Mouse (Mus musculus) midbrain, embryonic 13.5 days (tissue): ENCODE measurements at regions not wholly inside any gene's neighbourhood (a gene's known extent, or its start where the extent isn't known, plus 50 kb on each side); places are given as distances from the start of the nearest gene placed in this dataset.

Source experiments
- ATAC-seq: fragments of 200-750 bp; cut with Nextera tagmentation; 2 replicates; pipeline ENCODE4 v1.8.0; 2017; ENCODE audit warnings: mild to moderate bottlenecking, moderate TSS enrichment, moderate library complexity
- H3K27ac ChIP-seq: fragments of 300-500 bp; sonication (generic); 2 replicates; pipeline ENCODE4 v1.5.1; 2015; ENCODE audit warnings: inconsistent platforms, mild to moderate bottlenecking, moderate library complexity
- H3K27me3 ChIP-seq: fragments of 300-500 bp; sonication (generic); 2 replicates; pipeline ENCODE4 v1.6.1; 2015; ENCODE audit warnings: mild to moderate bottlenecking, inconsistent platforms
- H3K36me3 ChIP-seq: fragments of 300-500 bp; sonication (generic); 2 replicates; pipeline ENCODE4 v1.6.1; 2015; ENCODE audit warnings: mild to moderate bottlenecking, inconsistent platforms
- H3K4me1 ChIP-seq: fragments of 300-500 bp; sonication (generic); replicated peaks from 2 replicates; pipeline ENCODE4 v1.6.1; 2015; ENCODE audit warnings: inconsistent platforms
- H3K4me2 ChIP-seq: fragments of 300-500 bp; sonication (generic); replicated peaks from 2 replicates; pipeline ENCODE4 v1.6.1; 2015; ENCODE audit warnings: moderate library complexity, mild to moderate bottlenecking, inconsistent platforms
- H3K4me3 ChIP-seq: fragments of 300-500 bp; sonication (generic); replicated peaks from 2 replicates; pipeline ENCODE4 v1.5.1; 2015; ENCODE audit warnings: mild to moderate bottlenecking, inconsistent platforms
- H3K9ac ChIP-seq: fragments of 300-500 bp; sonication (generic); replicated peaks from 2 replicates; pipeline ENCODE4 v1.6.1; 2015; ENCODE audit warnings: mild to moderate bottlenecking, inconsistent platforms
- H3K9me3 ChIP-seq: fragments of 300-500 bp; sonication (generic); 2 replicates; pipeline ENCODE4 v1.6.1; 2016; ENCODE audit warnings: mild to moderate bottlenecking, inconsistent platforms
- WGBS: fragments of 180-500 bp; shearing (Covaris S2); methylation state at CpG from one replicate; pipeline ENCODE4 v1.1.7; 2015; 5-methylcytosine and 5-hydroxymethylcytosine counted together

GRCm38 (mm10) chr4:87385221-87385739 is 155.0 kb upstream of the Slc24a2 start:
- WGBS: 21% methylated on average over 7 of the region's 7 CpGs
- ATAC-seq: no peak
- Histone ChIP-seq H3K4me1 (peaks cover 19% of the 10 kb centered on the region), H3K4me3 (no peak overlapping the region), H3K27ac (0 out of 2 replicates have a peak overlapping the region, but pooled peaks have one; percentile 16), H3K9me3 (no peaks in the 10 kb centered on the region), H3K36me3 (no peaks in the 10 kb centered on the region), H3K27me3 (no peaks in the 10 kb centered on the region), H3K9ac (no peak overlapping the region), H3K4me2 (0 out of 2 replicates have a peak overlapping the region, but pooled peaks have one; percentile 1)

DNA sequence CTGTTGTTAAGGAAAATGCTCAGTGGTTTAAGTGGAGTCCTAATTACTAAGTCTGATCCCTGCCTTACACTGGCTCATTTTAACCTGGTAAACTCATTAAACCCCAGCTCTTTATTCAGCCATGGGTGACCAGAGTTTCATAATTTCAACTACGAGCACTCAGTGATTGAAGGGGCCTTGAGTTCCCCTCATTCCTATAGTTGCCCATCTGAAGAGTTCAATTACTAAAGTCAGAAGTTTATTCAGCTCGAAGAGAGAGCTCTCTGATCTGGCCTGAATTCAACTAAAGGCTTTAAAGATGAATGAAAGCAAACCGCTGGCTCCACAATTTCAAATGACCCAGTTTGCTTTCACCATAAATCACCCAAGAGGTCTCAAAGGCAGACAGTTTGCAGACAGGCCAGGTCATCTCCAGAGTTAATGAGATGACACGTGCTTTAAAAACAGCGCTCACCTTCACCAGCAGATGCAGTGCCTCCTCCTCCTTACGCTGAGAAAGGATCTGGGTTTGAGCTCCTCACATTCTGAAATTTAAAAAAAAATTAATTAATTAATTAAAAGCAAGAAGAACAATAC is 154.3 kb upstream of the Slc24a2 start:
- H3K27ac ChIP-seq: no peak overlapping the region

DNA sequence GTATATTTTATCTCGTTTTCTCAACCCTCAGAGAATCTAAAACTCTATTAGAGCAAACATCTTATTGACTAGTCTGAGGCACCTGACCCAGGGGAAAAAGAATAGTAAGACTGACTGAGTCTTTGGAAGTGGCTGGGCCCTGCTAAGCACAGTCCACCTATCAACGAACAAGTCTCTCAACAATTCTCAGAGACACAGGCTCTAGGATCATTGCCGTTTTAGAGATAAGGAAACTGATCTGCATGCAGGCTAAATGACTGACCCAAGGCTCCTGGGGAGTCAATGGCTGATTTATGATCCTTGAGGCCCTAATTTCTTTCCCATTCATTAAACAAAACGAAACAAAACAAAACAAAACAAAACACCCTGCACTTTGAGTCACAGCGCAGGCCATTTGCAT is 150.4 kb upstream of the Slc24a2 start:
- H3K9ac ChIP-seq: no peak overlapping the region
- no peaks in the 10 kb centered on the region for H3K36me3 ChIP-seq
- no peaks in the 10 kb centered on the region for H3K27me3 ChIP-seq
- H3K4me2 ChIP-seq: no peak overlapping the region
- H3K4me1 ChIP-seq: peaks cover 14% of the 10 kb centered on the region
- no peak for ATAC-seq
- H3K4me3 ChIP-seq: no peak overlapping the region
- H3K27ac ChIP-seq: no peak overlapping the region
- H3K9me3 ChIP-seq: no peaks in the 10 kb centered on the region
- 80% methylated on average over 5 of the region's 5 CpGs for WGBS

More for the DNA sequence above, 154.3 kb upstream of the Slc24a2 start:
- no peaks in the 10 kb centered on the region for H3K36me3 ChIP-seq
- no peak for ATAC-seq
- peaks cover 19% of the 10 kb centered on the region for H3K4me1 ChIP-seq
- H3K9ac ChIP-seq: no peak overlapping the region
- 35% methylated on average over 6 of the region's 6 CpGs for WGBS
- no peaks in the 10 kb centered on the region for H3K27me3 ChIP-seq
- H3K4me2 ChIP-seq: no peak overlapping the region
- no peak overlapping the region for H3K4me3 ChIP-seq
- H3K9me3 ChIP-seq: no peaks in the 10 kb centered on the region

DNA sequence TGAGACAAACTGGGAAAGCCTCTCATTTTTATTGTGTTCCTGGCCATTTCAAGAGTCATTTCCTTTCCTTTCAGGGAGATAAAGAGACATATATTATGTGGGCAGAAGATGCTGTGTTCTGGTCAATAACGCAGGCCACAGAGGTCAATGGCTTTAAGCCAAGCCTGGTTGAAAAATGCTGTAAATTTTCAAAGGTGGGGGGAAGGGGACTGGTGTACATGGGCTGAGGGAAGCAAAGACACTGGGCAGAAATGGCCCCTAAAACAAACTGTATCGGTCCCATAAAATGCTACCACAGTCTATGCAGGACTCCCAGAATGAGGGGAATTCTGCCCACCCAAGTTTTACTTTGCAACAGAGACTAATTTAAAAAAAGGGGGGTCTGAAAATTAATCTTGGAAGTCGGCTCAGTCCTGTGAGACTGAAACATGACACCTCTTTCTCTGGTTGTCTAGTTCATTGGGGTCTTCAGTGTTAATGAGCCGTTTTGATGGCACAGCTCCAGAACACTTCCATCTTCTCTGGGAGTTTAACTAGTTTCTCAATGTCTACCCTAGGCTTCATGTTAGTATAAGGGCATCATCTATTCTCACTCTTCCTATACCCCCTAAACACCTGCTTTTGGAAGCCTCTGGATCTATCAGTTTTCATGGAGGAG is 149.4 kb upstream of the Slc24a2 start:
- Histone ChIP-seq H3K27me3 (no peaks in the 10 kb centered on the region), H3K36me3 (no peaks in the 10 kb centered on the region), H3K4me3 (no peak overlapping the region), H3K4me2 (no peak overlapping the region), H3K9me3 (no peaks in the 10 kb centered on the region), H3K4me1 (peaks cover 3% of the 10 kb centered on the region; the same call in 1 of the 2 replicates), H3K9ac (no peak overlapping the region), H3K27ac (no peak overlapping the region)
- no peak for ATAC-seq
- 63% methylated on average over 4 of the region's 4 CpGs for WGBS

DNA sequence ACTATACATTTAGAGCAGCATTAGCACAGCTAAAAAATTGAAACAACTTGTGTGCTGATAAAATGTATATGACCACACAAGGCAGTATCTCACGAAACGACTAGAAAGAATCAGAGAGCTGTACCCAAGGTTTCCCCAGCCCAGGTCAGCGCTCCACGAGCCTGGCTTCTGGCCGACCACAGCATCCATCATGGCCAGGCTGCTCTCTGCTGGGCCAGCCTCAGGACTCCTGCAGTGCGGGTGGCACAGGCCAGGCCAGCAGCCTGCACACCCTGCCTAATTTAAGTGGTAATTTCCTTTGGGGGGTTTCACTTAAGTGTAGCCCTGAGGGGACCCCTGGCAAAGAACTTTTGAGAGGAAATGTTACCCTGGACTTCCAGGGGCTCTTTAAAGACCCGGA is 141.7 kb upstream of the Slc24a2 start:
- no peak overlapping the region for H3K9ac ChIP-seq
- no peak overlapping the region for H3K4me3 ChIP-seq
- 40% methylated on average over 7 of the region's 7 CpGs for WGBS
- no peak overlapping the region for H3K27ac ChIP-seq
- H3K36me3 ChIP-seq: no peaks in the 10 kb centered on the region
- peaks cover 32% of the 10 kb centered on the region for H3K4me1 ChIP-seq
- no peak overlapping the region for H3K4me2 ChIP-seq
- H3K27me3 ChIP-seq: no peaks in the 10 kb centered on the region
- no peak for ATAC-seq
- no peaks in the 10 kb centered on the region for H3K9me3 ChIP-seq

DNA sequence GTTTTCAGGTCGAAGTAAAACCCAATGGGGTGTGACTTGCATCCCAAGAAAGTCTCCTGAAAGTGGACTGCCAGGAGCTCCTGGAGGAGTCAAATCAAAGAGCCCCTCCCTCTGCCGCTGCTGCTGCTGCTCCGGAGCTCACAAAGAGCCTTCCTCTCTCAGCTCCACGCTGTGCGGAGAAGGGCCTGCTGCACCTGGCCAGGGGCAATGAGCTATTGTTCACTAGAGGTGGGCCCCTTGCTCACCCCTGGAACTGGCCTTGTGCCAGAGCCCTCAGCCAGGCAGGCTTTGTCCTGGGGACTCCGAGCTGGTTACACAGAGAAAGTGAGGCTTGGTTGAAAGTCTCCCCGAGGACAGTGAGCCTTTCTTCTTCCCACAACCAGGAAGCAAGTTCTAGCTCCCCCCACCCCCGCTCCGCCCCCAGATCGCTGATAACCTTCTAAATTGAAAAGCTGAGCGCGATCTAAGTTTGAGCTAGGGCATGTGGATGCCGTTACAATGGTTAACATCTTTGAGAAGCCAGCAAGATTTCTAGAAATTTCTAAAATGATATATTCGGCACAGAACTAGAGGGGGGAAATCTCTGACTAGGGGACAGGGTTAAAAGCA is 139.5 kb upstream of the Slc24a2 start:
- H3K9me3 ChIP-seq: no peaks in the 10 kb centered on the region
- 6% methylated on average over 14 of the region's 14 CpGs for WGBS
- H3K36me3 ChIP-seq: no peaks in the 10 kb centered on the region
- peaks cover 32% of the 10 kb centered on the region for H3K4me1 ChIP-seq
- 0 out of 2 replicates have a peak overlapping the region, but pooled peaks have one; percentile 15 for H3K4me3 ChIP-seq
- H3K9ac ChIP-seq: no peak overlapping the region
- peak overlapping the region; percentile 62 for H3K4me2 ChIP-seq
- peak overlapping the region; percentile 90 for H3K27ac ChIP-seq
- ATAC-seq: peak; percentile 65
- 0 out of 2 replicates have a peak, but pooled peaks cover 5% of the 10 kb centered on the region for H3K27me3 ChIP-seq

DNA sequence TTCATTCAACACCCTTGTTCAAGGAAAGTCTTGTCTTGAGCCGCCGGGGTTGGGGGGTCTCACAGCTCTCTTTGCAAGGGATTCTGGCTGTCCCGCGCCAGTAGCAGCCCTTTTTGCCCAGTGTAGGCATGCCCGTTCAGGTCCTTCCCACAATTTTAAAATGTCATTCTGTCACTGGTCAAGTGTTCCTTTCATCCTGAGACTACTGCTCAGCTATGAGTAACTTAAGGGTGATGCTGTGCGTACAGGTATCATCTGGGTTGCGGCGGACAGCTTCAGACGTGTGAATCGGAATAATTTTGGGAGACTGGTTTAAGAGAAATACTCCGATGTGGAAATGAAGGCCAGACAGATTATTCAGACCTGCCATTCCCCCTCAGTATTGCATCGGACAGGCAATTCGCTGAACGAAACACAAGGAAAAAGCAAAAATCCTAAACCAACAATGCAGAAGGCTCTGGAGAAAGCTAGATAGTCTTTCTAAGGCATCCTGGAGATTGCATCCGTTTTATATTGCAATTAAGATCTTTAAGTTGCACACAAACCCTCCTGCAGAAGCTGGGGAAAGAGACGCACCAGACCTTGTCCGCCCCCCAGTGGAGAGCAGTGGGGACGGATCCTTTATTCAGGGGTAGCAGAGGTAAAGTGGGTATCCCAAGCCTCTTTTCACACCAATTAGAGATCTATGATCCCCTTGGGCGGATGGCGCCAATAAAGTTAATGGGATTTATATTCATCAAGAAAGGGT is 138.3 kb upstream of the Slc24a2 start:
- H3K27me3 ChIP-seq: 0 out of 2 replicates have a peak, but pooled peaks cover 5% of the 10 kb centered on the region
- no peaks in the 10 kb centered on the region for H3K9me3 ChIP-seq
- peak overlapping the region; percentile 73 for H3K9ac ChIP-seq
- H3K27ac ChIP-seq: peak overlapping the region; percentile 90
- H3K36me3 ChIP-seq: no peaks in the 10 kb centered on the region
- peak; percentile 88 for ATAC-seq
- H3K4me1 ChIP-seq: peaks cover 32% of the 10 kb centered on the region
- peak overlapping the region; percentile 62 for H3K4me2 ChIP-seq
- peak overlapping the region; percentile 37 for H3K4me3 ChIP-seq
- WGBS: 4% methylated on average over 20 of the region's 20 CpGs

DNA sequence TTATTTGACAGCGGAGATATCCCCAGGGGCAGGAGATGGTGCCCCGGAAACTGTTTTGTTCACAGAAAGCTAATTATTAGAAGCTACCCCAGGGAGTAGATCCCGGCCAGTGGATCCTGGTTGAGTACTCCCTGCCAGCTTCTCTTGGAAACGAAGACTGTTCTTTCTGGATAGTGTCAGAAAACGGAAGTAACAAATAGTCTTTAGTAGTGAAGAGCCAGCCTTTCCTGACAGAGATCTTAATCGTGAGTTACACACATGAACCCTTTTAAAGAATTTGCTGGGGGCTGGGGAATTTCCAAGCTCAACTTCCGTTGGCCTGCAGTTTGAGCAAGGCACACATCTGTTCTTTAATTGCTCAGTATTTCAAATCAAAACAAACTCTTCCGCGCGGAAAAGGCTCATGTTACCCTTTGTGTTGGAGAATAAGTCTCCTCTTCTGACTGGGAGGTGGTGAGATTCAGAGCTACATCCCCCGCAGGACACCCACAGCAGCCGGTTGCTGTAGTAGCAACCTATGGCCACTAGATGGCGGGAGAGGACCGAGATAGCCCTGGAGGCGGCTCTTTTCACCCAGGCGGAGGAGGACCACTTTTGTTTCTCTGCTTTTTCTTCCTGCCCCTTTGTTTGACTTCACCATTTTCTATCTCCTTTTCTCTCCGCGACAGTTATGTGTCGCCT is 137.6 kb upstream of the Slc24a2 start:
- Histone ChIP-seq H3K27ac (peak overlapping the region; percentile 90), H3K4me3 (peak overlapping the region; percentile 37), H3K4me1 (peaks cover 32% of the 10 kb centered on the region), H3K4me2 (peak overlapping the region; percentile 62), H3K27me3 (0 out of 2 replicates have a peak, but pooled peaks cover 5% of the 10 kb centered on the region), H3K9me3 (no peaks in the 10 kb centered on the region), H3K36me3 (no peaks in the 10 kb centered on the region), H3K9ac (peak overlapping the region; percentile 73)
- ATAC-seq: peak; percentile 89
- WGBS: 8% methylated on average over 19 of the region's 19 CpGs

- H3K36me3 ChIP-seq: no peaks in the 10 kb centered on the region
- 0 out of 2 replicates have a peak, but pooled peaks cover 5% of the 10 kb centered on the region for H3K27me3 ChIP-seq
- peak; percentile 96 for ATAC-seq
- H3K9me3 ChIP-seq: no peaks in the 10 kb centered on the region
- H3K4me2 ChIP-seq: no peak overlapping the region
- H3K27ac ChIP-seq: no peak overlapping the region
- 10% methylated on average over 6 of the region's 6 CpGs for WGBS
- H3K9ac ChIP-seq: no peak overlapping the region
- H3K4me3 ChIP-seq: no peak overlapping the region
- H3K4me1 ChIP-seq: 0 out of 2 replicates have a peak, but pooled peaks cover 2% of the 10 kb centered on the region
These were observed 131.9 kb upstream of the Slc24a2 start for GRCm38 (mm10) chr4:87362201-87362600.

DNA sequence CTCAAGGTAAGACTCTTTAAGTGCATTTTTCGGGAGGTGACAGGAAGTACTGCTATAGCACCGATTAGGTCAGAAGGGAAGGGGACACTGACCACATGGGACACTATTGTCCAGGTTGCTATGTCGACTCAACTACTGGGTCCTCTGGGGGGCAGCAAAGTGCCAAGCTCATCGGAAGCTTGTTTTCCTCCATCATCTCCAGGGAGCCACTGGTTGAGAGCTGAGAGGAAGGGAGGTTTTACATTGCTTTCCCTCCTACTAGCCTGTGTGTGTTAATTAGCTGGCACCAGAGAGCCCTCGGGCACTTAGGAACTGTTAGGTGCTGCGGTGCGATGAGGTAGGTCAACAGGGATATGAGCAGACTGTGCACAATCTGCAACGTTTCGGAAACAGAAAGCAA is 129.2 kb upstream of the Slc24a2 start:
- Histone ChIP-seq H3K4me1 (0 out of 2 replicates have a peak, but pooled peaks cover 2% of the 10 kb centered on the region), H3K4me3 (no peak overlapping the region), H3K4me2 (no peak overlapping the region), H3K9ac (no peak overlapping the region), H3K9me3 (no peaks in the 10 kb centered on the region), H3K27me3 (no peaks in the 10 kb centered on the region), H3K36me3 (no peaks in the 10 kb centered on the region), H3K27ac (no peak overlapping the region)
- 55% methylated on average over 9 of the region's 9 CpGs for WGBS
- ATAC-seq: peak; percentile 11; the same call in 1 of the 2 replicates

DNA sequence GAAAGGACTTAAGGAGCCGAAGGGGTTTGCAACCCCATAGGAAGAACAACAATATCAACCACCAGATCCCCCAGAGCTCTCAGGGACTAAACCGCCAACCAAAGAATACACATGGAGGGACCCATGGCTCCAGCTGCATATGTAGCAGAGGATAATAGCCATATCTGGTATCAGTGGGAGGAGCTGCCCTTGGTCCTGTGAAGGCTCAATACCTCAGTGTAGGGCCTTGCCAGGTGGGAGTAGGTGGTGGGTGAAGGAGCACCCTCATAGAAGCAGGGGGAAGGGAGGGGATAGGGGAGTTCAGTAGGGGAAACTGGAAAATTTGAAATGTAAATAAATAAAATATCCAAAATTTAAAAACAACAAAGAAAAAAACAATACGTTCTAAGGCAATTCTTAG is 128.7 kb upstream of the Slc24a2 start:
- Histone ChIP-seq H3K9me3 (no peaks in the 10 kb centered on the region), H3K36me3 (no peaks in the 10 kb centered on the region)
- 93% methylated on average over 3 of the region's 3 CpGs for WGBS

More for the DNA sequence above, 128.7 kb upstream of the Slc24a2 start:
- Histone ChIP-seq H3K4me2 (no peak overlapping the region), H3K9ac (no peak overlapping the region), H3K27me3 (no peaks in the 10 kb centered on the region), H3K27ac (no peak overlapping the region), H3K4me1 (0 out of 2 replicates have a peak, but pooled peaks cover 2% of the 10 kb centered on the region), H3K4me3 (no peak overlapping the region)
- no peak for ATAC-seq
